Mouse (Mus musculus) thymus, postnatal 0 days (tissue): ENCODE results near the gene Hsd17b7. TPM values are rescaled to one million over a fixed set of nuclear protein-coding genes. Genes with fewer than 3 reads are reported as not detected.
A peak's percentile ranks its signal among the peaks of the same experiment; 100 is the strongest.
"Not testable (repeated sequence)": the region's sequence is repeated elsewhere in the genome, so short reads cannot be mapped to it uniquely, and the experiment has no call there.

Experiments
- DNase-seq: peaks from one replicate; pipeline ENCODE4 v3.0.0-alpha.2; 2015; ENCODE audit warnings: low spot score
- polyA plus RNA-seq: library from polyadenylated mRNA; unstranded; fragments of >200 nt; fragmentation: Nextera tagmentation; extraction: Ambion mirVana; gene quantifications from 2 replicates; pipeline ENCODE4 v1.2.1, GENCODE M21; 2015

Gene Hsd17b7
- 9.9 and 11.0 TPM in 2 replicates for polyA plus RNA-seq

- peak; percentile 99 for DNase-seq
Measured at GRCm38 (mm10) chr1:169968792-169969515, at the start of gene Hsd17b7. Gene Hsd17b7 (minus strand): TSS chr1:169969241.

- DNase-seq: no peak
Measured at GRCm38 (mm10) chr1:170014784-170015183, 45.7 kb upstream of the Hsd17b7 start.

- DNase-seq: no peak
Measured at GRCm38 (mm10) chr1:170010716-170011505, 41.9 kb upstream of the Hsd17b7 start.

GRCm38 (mm10) chr1:170009296-170009695, 40.3 kb upstream of the Hsd17b7 start:
- DNase-seq: no peak

- no peak for DNase-seq
Measured at GRCm38 (mm10) chr1:170008432-170009220, 39.6 kb upstream of the Hsd17b7 start.

- no peak for DNase-seq
Measured at GRCm38 (mm10) chr1:170006516-170006915, 37.5 kb upstream of the Hsd17b7 start.

GRCm38 (mm10) chr1:170005297-170005696, 36.3 kb upstream of the Hsd17b7 start:
- DNase-seq: no peak

GRCm38 (mm10) chr1:169993901-169994300, 24.9 kb upstream of the Hsd17b7 start:
- DNase-seq: not testable (repeated sequence)

- DNase-seq: no peak
Measured at GRCm38 (mm10) chr1:169986166-169986565, 17.1 kb upstream of the Hsd17b7 start.

GRCm38 (mm10) chr1:169977621-169978020, 8.6 kb upstream of the Hsd17b7 start:
- no peak for DNase-seq

- no peak for DNase-seq
Measured at GRCm38 (mm10) chr1:169971998-169972397, 3.0 kb upstream of the Hsd17b7 start.

- DNase-seq: no peak
Measured at GRCm38 (mm10) chr1:169970936-169971335, 1.9 kb upstream of the Hsd17b7 start.

GRCm38 (mm10) chr1:169969516-169969886, 460 bp upstream of the Hsd17b7 start:
- no peak for DNase-seq

GRCm38 (mm10) chr1:169953106-169953505, 15.9 kb downstream of the Hsd17b7 start:
- DNase-seq: no peak

- no peak for DNase-seq
Measured at GRCm38 (mm10) chr1:169952636-169953035, 16.4 kb downstream of the Hsd17b7 start.

- no peak for DNase-seq
Measured at GRCm38 (mm10) chr1:169951561-169951960, 17.5 kb downstream of the Hsd17b7 start.

GRCm38 (mm10) chr1:169950651-169951050, 18.4 kb downstream of the Hsd17b7 start:
- DNase-seq: no peak

GRCm38 (mm10) chr1:169949981-169950380, 19.1 kb downstream of the Hsd17b7 start:
- DNase-seq: no peak

- no peak for DNase-seq
Measured at GRCm38 (mm10) chr1:169948866-169949265, 20.2 kb downstream of the Hsd17b7 start.

- DNase-seq: no peak
Measured at GRCm38 (mm10) chr1:169948280-169948679, 20.8 kb downstream of the Hsd17b7 start.

GRCm38 (mm10) chr1:169947654-169948053, 21.4 kb downstream of the Hsd17b7 start:
- no peak for DNase-seq

- no peak for DNase-seq
Measured at GRCm38 (mm10) chr1:169946004-169946403, 23.0 kb downstream of the Hsd17b7 start.
